Mouse (Mus musculus) spleen, embryonic (tissue): ENCODE measurements around the gene Xab2.

ENCODE experiments used
- CTCF ChIA-PET: fragments of 350-600 bp; sonication (Branson Sonifier 250); formaldehyde crosslinking; loops from one replicate; lab custom pipeline; 2022; lab: Charles Lee

Xab2 gene

DNA sequence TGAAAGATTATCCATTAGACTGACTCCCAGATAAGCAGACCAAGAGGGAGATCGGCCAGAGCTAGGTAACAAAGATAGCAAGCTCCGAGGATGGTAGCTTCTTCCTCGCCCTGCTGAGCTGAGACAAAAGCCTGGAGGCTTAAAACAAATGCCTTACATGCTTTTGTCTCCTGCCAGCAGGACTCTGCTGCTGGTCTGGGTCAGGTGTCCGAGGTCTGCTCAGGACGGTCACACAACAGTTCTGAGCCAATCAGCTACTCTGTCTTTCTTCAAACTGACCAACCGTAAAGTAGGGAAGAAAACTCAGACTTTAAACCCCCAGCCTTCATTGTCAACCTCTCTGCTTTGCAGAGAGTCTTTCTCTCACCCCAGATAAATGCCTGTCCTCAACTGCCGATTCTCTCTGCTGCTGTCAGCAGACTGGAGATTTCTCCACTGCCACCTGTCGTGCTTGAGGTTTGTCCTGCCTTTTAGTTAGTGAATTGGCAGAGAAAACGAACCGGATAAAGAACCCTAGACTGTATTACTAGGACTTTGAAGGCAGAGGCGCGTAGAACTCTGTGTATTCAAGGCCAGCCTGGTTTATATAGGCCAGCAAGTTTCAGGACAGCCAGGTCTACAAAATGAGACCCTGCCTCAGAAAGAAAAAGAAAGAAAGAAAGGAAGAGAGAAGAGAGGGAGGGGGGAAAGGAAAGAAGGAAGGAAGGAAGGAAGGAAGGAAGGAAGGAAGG lies 53.3 kb downstream of the Xab2 start, which contains the start of gene C330021F23Rik:
TSS of gene C330021F23Rik (plus strand) at position 350 of the 731 bp plus-strand sequence.
- CTCF ChIA-PET = no interaction called here
